Mouse (Mus musculus) G1E-ER4 (cell line): ENCODE results near the gene Hist1h2bj. TPM values are rescaled to one million over a fixed set of nuclear protein-coding genes. Genes with fewer than 3 reads are reported as not detected.
"Not testable (repeated sequence)": the region's sequence is repeated elsewhere in the genome, so short reads cannot be mapped to it uniquely, and the experiment has no call there.

Experiments used
- GATA1 ChIP-seq: IDR thresholded peaks from one replicate; pipeline ENCODE4 v1.8.0; 2012; ENCODE audit warnings: low read length, inconsistent platforms
- polyA plus RNA-seq: library from polyadenylated mRNA; stranded (reverse); fragments of >175 nt; gene quantifications from 2 replicates; pipeline ENCODE4 v1.2.3, GENCODE M21; 2012

The Hist1h2bj gene
- polyA plus RNA-seq, 1 experiment: 22.5 TPM

- TF ChIP-seq GATA1: no peak
Measured at GRCm38 (mm10) chr13:22028673-22029460, 14.1 kb upstream of the Hist1h2bj start.

DNA sequence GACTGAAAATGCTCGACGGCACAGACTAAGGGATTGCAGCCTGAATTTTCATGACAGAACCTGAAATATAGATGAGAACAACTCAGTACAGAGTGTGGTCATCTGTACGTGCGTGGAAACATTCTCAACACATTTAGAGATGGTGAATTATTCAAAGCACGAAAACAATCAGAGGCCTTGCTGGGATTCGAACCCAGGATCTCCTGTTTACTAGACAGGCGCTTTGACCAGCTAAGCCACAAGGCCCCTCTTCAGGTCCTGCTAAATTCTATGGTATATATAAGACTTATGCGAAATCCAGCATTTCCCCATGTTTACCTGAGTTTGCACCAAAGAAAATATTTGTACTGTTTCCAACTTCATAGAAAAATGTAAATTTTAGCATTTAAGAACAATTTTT lies 13.1 kb upstream of the Hist1h2bj start:
- TF ChIP-seq GATA1: no peak

GRCm38 (mm10) chr13:22030493-22030892 lies 12.5 kb upstream of the Hist1h2bj start:
- no peak for TF ChIP-seq GATA1

DNA sequence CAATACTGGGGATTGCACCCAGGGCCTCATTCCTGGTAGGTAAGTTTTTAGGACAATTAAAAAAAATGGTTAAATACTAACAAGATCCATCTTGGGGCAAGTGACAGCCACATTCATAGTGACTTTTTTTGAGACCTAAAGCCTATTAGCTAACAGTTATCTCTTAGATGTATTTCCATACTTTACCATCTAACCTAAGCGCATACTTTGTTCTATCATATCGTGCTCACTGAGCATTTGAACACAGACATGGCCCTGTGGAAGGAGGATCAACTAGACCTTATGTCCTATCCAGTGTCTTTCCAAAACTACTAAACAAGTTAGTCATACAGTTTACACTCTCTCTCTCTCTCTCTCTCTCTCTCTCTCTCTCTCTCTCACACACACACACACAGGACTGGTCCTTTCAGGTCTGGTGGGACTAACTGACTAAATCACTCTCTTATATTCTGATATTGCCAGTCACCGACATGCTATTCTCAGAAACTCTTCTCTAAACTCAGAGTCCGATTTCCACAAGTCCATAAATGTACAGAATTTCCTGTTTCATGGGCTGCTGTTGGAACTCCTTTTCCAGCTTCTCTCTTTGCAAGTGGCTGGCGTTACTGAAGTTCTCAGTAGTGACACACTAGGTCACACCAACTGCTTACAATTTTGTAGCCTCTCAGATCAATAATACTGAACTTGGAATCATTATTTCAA lies 9.1 kb upstream of the Hist1h2bj start:
- TF ChIP-seq GATA1: no peak

GRCm38 (mm10) chr13:22034443-22035266 lies 8.4 kb upstream of the Hist1h2bj start:
- TF ChIP-seq GATA1: no peak

DNA sequence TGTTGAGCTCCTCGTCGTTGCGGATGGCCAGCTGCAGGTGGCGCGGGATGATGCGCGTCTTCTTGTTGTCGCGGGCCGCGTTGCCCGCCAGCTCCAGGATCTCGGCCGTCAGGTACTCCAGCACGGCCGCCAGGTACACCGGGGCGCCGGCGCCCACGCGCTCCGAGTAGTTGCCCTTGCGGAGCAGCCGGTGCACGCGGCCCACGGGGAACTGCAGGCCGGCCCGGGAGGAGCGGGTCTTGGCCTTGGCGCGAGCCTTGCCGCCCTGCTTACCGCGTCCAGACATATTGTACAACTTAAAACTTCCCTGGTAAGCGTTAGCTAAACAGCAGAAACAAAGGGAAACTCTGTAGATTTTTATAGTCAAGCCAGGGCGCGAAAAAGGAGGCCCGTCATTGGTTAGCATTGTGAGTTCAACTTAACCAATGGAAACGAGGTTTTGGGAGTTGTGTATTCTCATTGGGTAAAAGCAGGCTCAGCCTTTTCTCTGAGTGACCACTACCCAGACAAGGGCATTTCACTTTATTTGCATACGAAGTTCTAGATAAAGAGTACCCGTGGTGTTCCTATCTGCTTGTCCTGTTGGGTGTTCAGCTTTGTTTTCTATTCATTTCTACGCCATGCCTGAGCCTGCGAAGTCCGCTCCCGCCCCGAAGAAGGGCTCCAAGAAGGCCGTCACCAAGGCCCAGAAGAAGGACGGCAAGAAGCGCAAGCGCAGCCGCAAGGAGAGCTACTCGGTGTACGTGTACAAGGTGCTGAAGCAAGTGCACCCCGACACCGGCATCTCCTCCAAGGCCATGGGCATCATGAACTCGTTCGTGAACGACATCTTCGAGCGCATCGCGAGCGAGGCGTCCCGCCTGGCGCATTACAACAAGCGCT lies 7.5 kb upstream of the Hist1h2bj start, which contains the start of the genes Hist1h2ah and Hist1h2bk:
TSS of gene Hist1h2ah (minus strand) at position 302 of the 882 bp plus-strand sequence.
TSS of gene Hist1h2bk (plus strand) at position 604 of the 882 bp plus-strand sequence.
- TF ChIP-seq GATA1: not testable (repeated sequence)

GRCm38 (mm10) chr13:22036149-22036956 lies 6.7 kb upstream of the Hist1h2bj start:
- TF ChIP-seq GATA1: no peak

DNA sequence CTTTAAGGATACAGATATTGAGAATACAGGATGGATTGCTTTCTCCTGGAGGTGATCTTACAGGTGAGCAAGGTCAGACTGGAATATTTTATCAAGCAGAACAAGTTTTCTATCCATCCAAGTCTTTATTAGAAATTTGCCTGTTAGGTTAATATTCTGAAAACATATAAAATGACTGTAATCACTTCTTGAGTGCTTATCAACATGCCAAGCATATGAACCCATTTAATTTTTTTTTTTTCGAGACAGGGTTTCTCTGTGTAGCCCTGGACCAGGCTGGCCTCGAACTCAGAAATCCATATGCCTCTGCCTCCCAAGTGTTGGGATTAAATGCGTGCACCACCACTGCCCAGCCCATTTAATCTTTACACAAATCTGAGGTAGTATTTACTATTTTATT lies 6.0 kb upstream of the Hist1h2bj start:
- no peak for TF ChIP-seq GATA1

DNA sequence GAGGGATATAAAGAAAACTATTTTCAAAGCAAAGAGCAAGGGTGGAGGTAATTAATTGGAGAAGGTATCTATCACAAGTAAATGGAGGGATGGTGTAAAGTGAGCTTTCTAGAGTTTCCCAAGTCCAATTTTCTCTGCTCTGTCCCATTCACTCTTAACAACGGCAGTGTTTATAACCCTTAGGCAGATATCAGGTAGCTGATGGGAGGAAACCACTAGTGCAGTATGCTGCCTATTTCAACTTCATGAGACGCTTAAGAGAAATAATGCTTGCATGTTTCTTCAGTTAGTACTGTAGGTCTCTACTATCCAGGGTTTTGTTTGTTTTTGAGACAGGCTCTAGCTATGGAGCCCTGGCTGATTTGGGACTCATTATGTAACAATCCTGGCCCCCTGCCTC lies 5.6 kb upstream of the Hist1h2bj start:
- no peak for TF ChIP-seq GATA1

DNA sequence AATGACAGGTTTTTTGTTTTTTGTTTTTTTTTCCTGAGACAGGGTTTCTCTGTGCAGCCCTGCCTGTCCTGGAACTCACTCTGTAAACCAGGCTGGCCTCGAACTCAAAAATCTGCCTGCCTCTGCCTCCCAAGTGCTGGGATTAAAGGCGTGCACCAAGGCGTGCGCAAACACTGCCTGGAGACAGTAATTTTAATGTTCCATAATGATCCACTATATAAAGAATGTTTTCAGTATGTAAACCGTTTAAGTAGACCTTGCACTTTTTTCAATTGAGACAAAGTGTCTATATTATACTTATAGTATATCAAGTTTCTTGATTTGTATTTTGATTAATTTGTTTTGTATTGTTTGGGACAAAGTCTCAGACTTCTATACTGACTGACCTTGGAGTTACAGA lies 3.6 kb upstream of the Hist1h2bj start:
- no peak for TF ChIP-seq GATA1

GRCm38 (mm10) chr13:22039951-22040463 lies 3.0 kb upstream of the Hist1h2bj start:
- TF ChIP-seq GATA1: no peak

DNA sequence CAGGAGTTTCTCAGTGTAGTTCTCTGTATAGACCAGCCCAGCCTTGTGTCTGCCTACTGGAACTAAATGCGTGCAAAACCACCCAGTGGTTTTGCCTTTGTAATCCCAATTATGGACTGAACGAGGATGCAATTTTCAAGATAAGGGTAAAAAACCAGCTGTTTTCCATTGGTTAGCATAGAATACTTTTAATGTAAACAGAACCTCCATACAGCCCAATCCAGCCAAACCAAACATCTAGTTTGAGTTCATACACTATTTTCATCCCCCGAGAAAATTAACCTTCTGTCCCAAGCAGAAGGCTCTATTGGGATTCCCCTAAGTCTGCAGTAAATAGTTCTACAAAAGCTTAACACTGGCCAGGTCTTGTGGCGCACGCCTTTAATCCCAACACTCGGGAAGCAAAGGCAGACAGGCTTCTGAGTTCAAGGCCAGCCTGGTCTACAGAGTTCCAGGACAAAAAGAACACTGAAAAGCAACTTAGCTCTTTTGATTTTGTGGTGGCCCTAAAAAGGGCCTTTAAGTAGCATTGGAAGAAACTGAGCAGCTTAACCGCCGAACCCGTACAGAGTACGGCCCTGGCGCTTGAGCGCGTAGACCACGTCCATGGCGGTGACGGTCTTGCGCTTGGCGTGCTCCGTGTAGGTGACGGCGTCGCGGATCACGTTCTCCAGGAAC lies 2.4 kb upstream of the Hist1h2bj start:
- no peak for TF ChIP-seq GATA1

DNA sequence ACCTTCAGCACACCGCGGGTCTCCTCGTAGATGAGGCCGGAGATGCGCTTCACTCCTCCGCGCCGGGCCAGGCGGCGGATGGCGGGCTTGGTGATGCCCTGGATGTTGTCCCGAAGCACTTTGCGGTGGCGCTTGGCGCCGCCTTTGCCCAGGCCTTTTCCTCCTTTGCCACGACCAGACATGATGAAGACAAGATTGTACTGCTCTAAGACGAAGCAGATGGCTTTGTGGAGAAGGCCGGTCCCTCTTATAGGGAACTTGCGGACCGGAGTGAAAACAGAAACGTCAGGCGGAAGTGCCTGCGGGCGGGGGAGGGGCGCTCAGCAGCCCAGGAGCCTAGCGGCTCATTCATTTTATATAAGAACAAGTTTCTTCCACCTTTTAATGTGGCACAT lies 1.9 kb upstream of the Hist1h2bj start, which contains the start of gene Hist1h4i:
TSS of gene Hist1h4i (minus strand) at position 221 of the 395 bp plus-strand sequence.
- TF ChIP-seq GATA1: not testable (repeated sequence)
